Mouse (Mus musculus) Patski (cell line): ENCODE measurements around the gene Oas1f. TPM values are rescaled to one million over a fixed set of nuclear protein-coding genes. Genes with fewer than 3 reads are reported as not detected.
A peak's percentile ranks its signal among the peaks of the same experiment; 100 is the strongest.

Experiments used
- ATAC-seq: fragments of 100-300 bp; one replicate; pipeline ENCODE4 v1.8.0; 2021
- CTCF ChIA-PET: fragments of 350-600 bp; sonication (Branson Sonifier 250); formaldehyde crosslinking; loops from one replicate; lab custom pipeline; 2022; ENCODE audit warnings: inconsistent platforms; lab: Charles Lee
- POLR2A ChIA-PET: fragments of 350-600 bp; sonication (Branson Sonifier 250); formaldehyde crosslinking; loops from one replicate; lab custom pipeline; 2022; ENCODE audit warnings: antibody characterized with exemption, inconsistent platforms; lab: Charles Lee
- DNase-seq: peaks from one replicate; pipeline ENCODE4 v3.0.0-alpha.2; 2011; ENCODE audit warnings: low read depth, low spot score
- H3K27me3 ChIP-seq: fragments of 371-371 bp; one replicate; pipeline ENCODE4 v1.5.1; 2021
- CTCF ChIP-seq: fragments of 100-300 bp; IDR thresholded peaks from one replicate; pipeline ENCODE4 v1.5.1; 2021
- in situ Hi-C: fragments of 300-500 bp; cut with MboI; formaldehyde crosslinking; loops from 3 replicates; pipeline ENCODE4 v1.11.1; 2018; ENCODE audit warnings: low pct_unique_long_range_greater_than_20kb, mixed read lengths
- polyA plus RNA-seq: library from polyadenylated mRNA; unstranded; gene quantifications from one replicate; pipeline ENCODE4 v1.2.3, GENCODE M21; 2021

Oas1f gene
- polyA plus RNA-seq, 1 experiment from 2014 or later = not detected

- ChIA-PET POLR2A (no interaction called here), CTCF (interaction anchor here (1.1 kb wide), 1 partner anchor 22 kb away, joined by 3 read pairs; the partner anchor contains the start of gene Oas1c)
- ATAC-seq = no peak
- H3K27me3 ChIP-seq = peaks cover 28% of the 10 kb centered on the region
- in situ Hi-C loops = no loop called here
- DNase-seq = no peak
- TF ChIP-seq CTCF = no peak
Measured at GRCm38 (mm10) chr5:120833335-120834280, 13.6 kb upstream of the Oas1f start.

- peak; percentile 80 for TF ChIP-seq CTCF
- in situ Hi-C loops = no loop called here
- no peak for DNase-seq
- POLR2A ChIA-PET = no interaction called here
- peaks cover 32% of the 10 kb centered on the region for H3K27me3 ChIP-seq
- ATAC-seq = no peak
- CTCF ChIA-PET = interaction anchor here (0.8 to 2.0 kb wide), 5 partner anchors 9 to 44 kb away, joined by 3 to 7 read pairs (median 4); partner anchors contain the start of gene Oas1c
Measured at GRCm38 (mm10) chr5:120836731-120837585, 10.2 kb upstream of the Oas1f start.

- in situ Hi-C loops = loop anchor here (5.0 kb wide), 1 partner anchor 67 kb away; the partner anchor contains the start of gene Oas3
- POLR2A ChIA-PET = no interaction called here
- no peak for TF ChIP-seq CTCF
Measured at GRCm38 (mm10) chr5:120844713-120845112, 2.5 kb upstream of the Oas1f start.

GRCm38 (mm10) chr5:120849601-120850136 is 2.5 kb downstream of the Oas1f start:
- POLR2A ChIA-PET = no interaction called here
- peaks cover 5% of the 10 kb centered on the region for H3K27me3 ChIP-seq
- DNase-seq = no peak
- peak; percentile 80 for TF ChIP-seq CTCF
- no peak for ATAC-seq
- CTCF ChIA-PET = interaction anchor here (0.8 to 1.5 kb wide), 3 partner anchors 10 to 57 kb away, joined by 3 to 6 read pairs (median 4); no protein-coding TSS in a partner anchor
- in situ Hi-C loops = no loop called here

More at GRCm38 (mm10) chr5:120844713-120845112, 2.5 kb upstream of the Oas1f start:
- CTCF ChIA-PET = interaction anchor here (0.9 kb wide), 1 partner anchor 29 kb away, joined by 3 read pairs; no protein-coding TSS in a partner anchor
- no peak for DNase-seq
- H3K27me3 ChIP-seq = peaks cover 9% of the 10 kb centered on the region
- peak; percentile 45 for ATAC-seq

GRCm38 (mm10) chr5:120859241-120859640 is 12.1 kb downstream of the Oas1f start:
- ATAC-seq (no peak), DNase-seq (no peak)
- H3K27me3 ChIP-seq = peaks cover 8% of the 10 kb centered on the region
- in situ Hi-C loops = no loop called here
- no peak for TF ChIP-seq CTCF
- ChIA-PET POLR2A (interaction anchor here (0.7 kb wide), 1 partner anchor 1161 kb away, joined by 3 read pairs; no protein-coding TSS in a partner anchor), CTCF (no interaction called here)

GRCm38 (mm10) chr5:120861121-120861520 is 14.0 kb downstream of the Oas1f start, which contains the start of gene Oas1h:
Oas1h (plus strand) TSS chr5:120861421.
- ATAC-seq = no peak
- POLR2A ChIA-PET = no interaction called here

GRCm38 (mm10) chr5:120865336-120865860 is 18.2 kb downstream of the Oas1f start:
- no peak for DNase-seq
- no peak for ATAC-seq
- ChIA-PET POLR2A (no interaction called here), CTCF (no interaction called here)
- peaks cover 8% of the 10 kb centered on the region for H3K27me3 ChIP-seq
- TF ChIP-seq CTCF = no peak
- in situ Hi-C loops = no loop called here

More at GRCm38 (mm10) chr5:120861121-120861520, 14.0 kb downstream of the Oas1f start, which contains the start of gene Oas1h:
- in situ Hi-C loops = no loop called here
- no peak for TF ChIP-seq CTCF
- peaks cover 8% of the 10 kb centered on the region for H3K27me3 ChIP-seq
- CTCF ChIA-PET = no interaction called here
- no peak for DNase-seq

- in situ Hi-C loops = no loop called here
- CTCF ChIA-PET = no interaction called here
Measured at GRCm38 (mm10) chr5:120869436-120870015, 22.4 kb downstream of the Oas1f start.

GRCm38 (mm10) chr5:120870081-120870480 is 22.9 kb downstream of the Oas1f start:
- in situ Hi-C loops = no loop called here
- ATAC-seq = no peak
- ChIA-PET CTCF (no interaction called here), POLR2A (no interaction called here)
- DNase-seq = no peak
- no peak for TF ChIP-seq CTCF
- no peaks in the 10 kb centered on the region for H3K27me3 ChIP-seq

More at GRCm38 (mm10) chr5:120869436-120870015, 22.4 kb downstream of the Oas1f start:
- POLR2A ChIA-PET = no interaction called here
- no peak for DNase-seq
- no peak for ATAC-seq
- no peak for TF ChIP-seq CTCF
- H3K27me3 ChIP-seq = no peaks in the 10 kb centered on the region
